Mouse (Mus musculus): Measurements from ENCODE around the gene Birc2. TPM values are rescaled to one million over a fixed set of nuclear protein-coding genes. Genes with fewer than 3 reads are reported as not detected.

Birc2 gene
- 14.2 and 14.4 TPM in 2 replicates for polyA plus RNA-seq (2015; fragmentation: Nextera tagmentation; extraction: Ambion mirVana)

DNA sequence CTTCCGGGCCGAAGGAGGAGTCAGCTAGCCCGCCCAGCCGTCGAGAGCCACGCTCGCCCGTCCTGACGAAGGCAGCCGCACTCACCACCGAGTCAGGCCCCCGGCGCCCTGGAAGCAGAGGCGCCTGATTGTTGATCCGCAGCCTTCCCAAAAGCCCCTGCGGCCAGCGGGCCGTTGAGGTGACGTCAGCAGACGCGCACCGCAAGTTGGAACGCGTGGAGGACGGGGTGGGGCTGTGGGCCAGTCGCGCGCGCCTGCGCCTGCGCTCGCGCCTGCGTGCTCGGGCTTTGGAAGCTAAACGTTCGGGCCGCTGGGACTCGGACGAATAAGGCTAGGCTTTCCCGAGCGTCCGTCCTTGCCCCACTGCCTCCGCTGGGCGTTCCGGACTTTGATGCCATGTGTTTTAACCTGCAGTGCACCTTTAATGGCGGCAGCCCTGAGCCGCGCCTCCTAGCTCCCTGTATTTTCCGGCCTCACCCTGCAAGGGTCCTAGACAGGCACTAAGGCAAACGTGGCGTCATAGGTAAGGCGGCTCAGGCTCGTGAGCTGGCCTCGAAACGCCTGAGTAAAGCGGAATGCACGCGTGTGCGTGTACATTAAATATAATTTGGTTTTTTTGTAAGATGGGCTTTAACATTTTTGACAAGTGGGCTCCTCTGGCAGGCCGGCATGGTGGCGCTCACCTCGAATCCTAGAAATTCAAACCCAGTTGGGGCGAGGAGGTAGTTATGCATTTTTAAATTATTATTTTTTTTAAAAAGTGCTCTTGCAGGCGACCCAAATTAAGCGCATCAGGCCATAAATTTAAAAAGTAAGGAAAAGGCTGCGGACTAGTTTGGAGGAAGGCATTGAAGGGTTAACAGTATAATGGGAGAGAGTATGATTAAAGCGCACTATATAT, at the start of gene Birc2:
Gene Birc2 (minus strand): TSS at position 160 of the 901 bp plus-strand sequence.
- under 1% methylated on average over 68 of the region's 68 CpGs for WGBS (ENCODE audit: insufficient replicate concordance)
- peak; percentile 96 for ATAC-seq (ENCODE audit: low read depth)
- peak within 1 kb of the TSS; percentile 72 for H3K4me3 ChIP-seq (ENCODE audit: low read depth, low read length)

DNA sequence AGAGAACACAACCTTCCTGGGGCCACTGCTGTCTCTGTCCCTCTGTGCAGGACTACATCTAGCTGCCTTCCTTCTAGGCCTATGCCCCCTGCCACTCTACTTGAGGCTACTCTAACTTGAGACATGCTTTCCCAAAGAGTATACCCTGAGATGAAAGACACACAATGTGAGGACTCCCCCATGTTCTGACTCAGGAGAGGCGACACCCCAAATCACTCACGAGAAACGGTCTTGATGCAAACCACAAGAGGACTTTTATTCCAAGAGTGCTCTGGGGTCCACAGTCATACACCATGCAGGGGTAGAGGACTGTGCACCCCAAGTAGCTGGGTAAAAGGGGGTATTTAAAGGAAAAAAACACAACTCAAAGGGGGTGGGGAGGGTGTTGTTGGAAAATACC, 47.5 kb upstream of the Birc2 start:
- no peak overlapping the region for H3K9ac ChIP-seq (ENCODE audit: low read depth, low read length)
- 0 out of 2 replicates have a peak, but pooled peaks cover 2% of the 10 kb centered on the region for H3K9me3 ChIP-seq (replicated peaks; ENCODE audit: control insufficient read depth, low read length)
- WGBS (ENCODE audit: insufficient replicate concordance) = 78% methylated on average over 3 of the region's 3 CpGs
- H3K4me2 ChIP-seq (ENCODE audit: low read depth, low read length) = no peak overlapping the region
- no peaks in the 10 kb centered on the region for H3K4me1 ChIP-seq (ENCODE audit: control insufficient read depth, low read depth, low read length)
- no peak for ATAC-seq (ENCODE audit: low read depth)
- H3K27ac ChIP-seq (ENCODE audit: low read length) = no peak overlapping the region
- H3K36me3 ChIP-seq (ENCODE audit: control insufficient read depth, insufficient read depth) = no peaks in the 10 kb centered on the region
- H3K27me3 ChIP-seq (ENCODE audit: control insufficient read depth, insufficient read depth, low read depth, low read length) = no peaks in the 10 kb centered on the region
- no peak overlapping the region for H3K4me3 ChIP-seq (ENCODE audit: low read depth, low read length)

More for the DNA sequence above, at the start of gene Birc2:
- H3K27me3 ChIP-seq (ENCODE audit: control insufficient read depth, insufficient read depth, low read depth, low read length) = no peaks in the 10 kb centered on the region
- H3K4me1 ChIP-seq (ENCODE audit: control insufficient read depth, low read depth, low read length) = peaks cover 9% of the 10 kb centered on the region
- no peaks in the 10 kb centered on the region for H3K36me3 ChIP-seq (ENCODE audit: control insufficient read depth, insufficient read depth)
- no peaks in the 10 kb centered on the region for H3K9me3 ChIP-seq (replicated peaks; ENCODE audit: control insufficient read depth, low read length)
- H3K9ac ChIP-seq (ENCODE audit: low read depth, low read length) = peak within 1 kb of the TSS; percentile 91
- H3K27ac ChIP-seq (ENCODE audit: low read length) = peak within 1 kb of the TSS; percentile 99
- peak within 1 kb of the TSS; percentile 91 for H3K4me2 ChIP-seq (ENCODE audit: low read depth, low read length)

DNA sequence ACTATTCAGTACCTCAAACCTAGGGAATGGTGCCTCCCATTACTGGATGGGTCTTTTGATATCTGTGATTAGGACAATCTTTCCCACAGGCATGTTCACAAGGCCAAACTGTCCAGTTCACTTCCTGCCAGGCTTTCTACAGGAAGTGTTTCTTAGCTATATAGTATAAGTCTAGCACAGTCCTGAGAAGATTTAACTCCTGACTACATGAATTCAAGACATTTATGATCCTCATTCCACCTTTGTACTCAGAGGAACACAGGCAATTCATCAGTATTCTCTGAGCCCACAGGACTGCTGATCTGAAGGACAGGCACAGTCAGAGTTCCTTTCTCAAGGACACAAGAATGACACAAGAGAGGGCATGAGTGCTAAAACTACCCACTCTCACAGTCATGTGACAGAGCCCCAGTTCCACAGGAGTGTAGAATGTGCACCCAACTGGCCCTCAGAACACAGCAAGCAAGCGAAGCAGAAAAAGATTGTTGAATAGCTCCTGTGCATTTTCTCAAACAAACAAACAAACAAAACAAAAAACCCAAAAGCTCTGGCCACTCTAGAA, 45.5 kb upstream of the Birc2 start:
- H3K9ac ChIP-seq (ENCODE audit: low read depth, low read length) = no peak overlapping the region
- WGBS (ENCODE audit: insufficient replicate concordance) = 72% methylated on average over 1 of the region's 1 CpGs
- no peaks in the 10 kb centered on the region for H3K27me3 ChIP-seq (ENCODE audit: control insufficient read depth, insufficient read depth, low read depth, low read length)
- ATAC-seq (ENCODE audit: low read depth) = no peak
- H3K4me3 ChIP-seq (ENCODE audit: low read depth, low read length) = no peak overlapping the region
- H3K9me3 ChIP-seq (replicated peaks; ENCODE audit: control insufficient read depth, low read length) = 0 out of 2 replicates have a peak, but pooled peaks cover 2% of the 10 kb centered on the region
- no peaks in the 10 kb centered on the region for H3K36me3 ChIP-seq (ENCODE audit: control insufficient read depth, insufficient read depth)
- no peak overlapping the region for H3K27ac ChIP-seq (ENCODE audit: low read length)
- no peaks in the 10 kb centered on the region for H3K4me1 ChIP-seq (ENCODE audit: control insufficient read depth, low read depth, low read length)
- no peak overlapping the region for H3K4me2 ChIP-seq (ENCODE audit: low read depth, low read length)

DNA sequence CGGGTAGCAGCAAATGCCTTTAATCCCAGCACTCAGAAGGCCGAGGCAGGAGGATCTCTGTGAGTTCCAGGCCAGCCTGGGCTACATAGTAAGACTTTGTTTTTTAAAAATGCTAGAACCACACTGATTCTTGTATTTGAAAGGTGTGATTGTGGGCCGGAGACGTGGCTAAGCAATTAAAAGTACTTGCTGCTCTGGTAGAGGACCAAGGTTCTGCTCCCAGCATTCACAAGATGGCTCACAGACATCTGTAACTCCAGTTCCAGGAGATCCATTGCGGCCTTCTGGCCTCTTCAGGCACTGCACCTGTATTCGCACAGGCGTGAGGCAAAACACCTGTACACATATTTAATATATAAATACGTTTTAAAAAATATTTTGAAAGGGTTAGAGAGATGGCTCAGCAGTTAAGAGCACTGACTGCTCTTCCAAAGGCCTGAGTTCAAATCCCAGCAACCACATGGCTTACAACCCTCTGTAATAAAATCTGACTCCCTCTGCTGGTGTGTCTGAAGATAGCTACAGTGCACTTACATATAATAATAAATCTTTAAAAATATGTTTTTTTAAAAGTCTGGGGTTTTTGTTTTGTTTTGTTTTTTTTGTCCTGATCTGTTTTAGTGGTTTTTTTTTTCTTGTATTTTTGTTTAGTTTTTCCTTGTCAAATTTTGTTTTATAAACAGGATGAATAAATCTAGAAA, 36.8 kb upstream of the Birc2 start:
- Histone ChIP-seq H3K9ac (ENCODE audit: low read depth, low read length) (no peak overlapping the region; the same call in 1 of the 2 replicates), H3K27me3 (ENCODE audit: control insufficient read depth, insufficient read depth, low read depth, low read length) (no peaks in the 10 kb centered on the region), H3K4me1 (ENCODE audit: control insufficient read depth, low read depth, low read length) (peaks cover 18% of the 10 kb centered on the region), H3K4me2 (ENCODE audit: low read depth, low read length) (peak overlapping the region; percentile 80), H3K27ac (ENCODE audit: low read length) (peak overlapping the region; percentile 87), H3K9me3 (replicated peaks; ENCODE audit: control insufficient read depth, low read length) (no peaks in the 10 kb centered on the region), H3K4me3 (ENCODE audit: low read depth, low read length) (peak overlapping the region; percentile 68), H3K36me3 (ENCODE audit: control insufficient read depth, insufficient read depth) (no peaks in the 10 kb centered on the region)
- WGBS (ENCODE audit: insufficient replicate concordance) = 74% methylated on average over 8 of the region's 8 CpGs
- ATAC-seq (ENCODE audit: low read depth) = no peak

DNA sequence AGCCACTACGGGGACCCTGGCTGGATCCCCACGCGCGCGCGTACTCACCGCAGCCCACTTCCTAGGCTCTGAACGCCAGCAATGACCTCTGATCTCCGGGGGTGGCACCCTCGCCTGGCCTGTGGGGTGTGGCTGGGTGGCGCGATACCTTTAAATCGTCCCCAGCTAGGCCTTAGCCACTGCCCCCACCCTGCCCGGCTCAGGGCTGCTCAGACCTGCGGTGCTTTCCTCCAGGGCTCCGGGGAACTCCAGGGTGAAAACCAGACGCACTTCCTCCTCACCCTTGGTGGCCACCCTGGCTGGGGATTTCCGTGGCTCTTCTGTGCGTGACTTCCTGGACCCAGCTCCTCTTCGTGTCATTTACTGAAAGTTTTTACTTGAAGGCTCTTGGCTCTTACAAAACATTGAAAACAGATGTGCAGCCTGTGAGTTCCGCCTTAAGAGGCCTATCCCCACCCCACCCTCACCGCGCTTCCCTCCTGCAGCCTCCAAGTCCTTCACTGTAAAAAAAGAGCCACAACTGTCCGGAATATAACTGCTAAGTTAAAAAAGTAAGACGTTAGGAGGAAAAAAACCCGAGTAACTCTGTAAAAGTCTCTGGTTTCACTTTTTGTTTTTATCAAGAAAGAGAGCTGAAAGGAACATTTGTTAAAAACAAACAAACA, 36.0 kb upstream of the Birc2 start, which contains the start of gene Birc3:
Gene Birc3 (minus strand): TSS at position 412 of the 665 bp plus-strand sequence.
- Histone ChIP-seq H3K4me1 (ENCODE audit: control insufficient read depth, low read depth, low read length) (peaks cover 18% of the 10 kb centered on the region), H3K9ac (ENCODE audit: low read depth, low read length) (peak within 1 kb of the TSS; percentile 74), H3K27ac (ENCODE audit: low read length) (peak within 1 kb of the TSS; percentile 87), H3K27me3 (ENCODE audit: control insufficient read depth, insufficient read depth, low read depth, low read length) (no peaks in the 10 kb centered on the region), H3K9me3 (replicated peaks; ENCODE audit: control insufficient read depth, low read length) (no peaks in the 10 kb centered on the region), H3K4me2 (ENCODE audit: low read depth, low read length) (peak within 1 kb of the TSS; percentile 80), H3K36me3 (ENCODE audit: control insufficient read depth, insufficient read depth) (no peaks in the 10 kb centered on the region), H3K4me3 (ENCODE audit: low read depth, low read length) (peak within 1 kb of the TSS; percentile 68)
- under 1% methylated on average over 26 of the region's 26 CpGs for WGBS (ENCODE audit: insufficient replicate concordance)
- peak; percentile 96 for ATAC-seq (ENCODE audit: low read depth)

DNA sequence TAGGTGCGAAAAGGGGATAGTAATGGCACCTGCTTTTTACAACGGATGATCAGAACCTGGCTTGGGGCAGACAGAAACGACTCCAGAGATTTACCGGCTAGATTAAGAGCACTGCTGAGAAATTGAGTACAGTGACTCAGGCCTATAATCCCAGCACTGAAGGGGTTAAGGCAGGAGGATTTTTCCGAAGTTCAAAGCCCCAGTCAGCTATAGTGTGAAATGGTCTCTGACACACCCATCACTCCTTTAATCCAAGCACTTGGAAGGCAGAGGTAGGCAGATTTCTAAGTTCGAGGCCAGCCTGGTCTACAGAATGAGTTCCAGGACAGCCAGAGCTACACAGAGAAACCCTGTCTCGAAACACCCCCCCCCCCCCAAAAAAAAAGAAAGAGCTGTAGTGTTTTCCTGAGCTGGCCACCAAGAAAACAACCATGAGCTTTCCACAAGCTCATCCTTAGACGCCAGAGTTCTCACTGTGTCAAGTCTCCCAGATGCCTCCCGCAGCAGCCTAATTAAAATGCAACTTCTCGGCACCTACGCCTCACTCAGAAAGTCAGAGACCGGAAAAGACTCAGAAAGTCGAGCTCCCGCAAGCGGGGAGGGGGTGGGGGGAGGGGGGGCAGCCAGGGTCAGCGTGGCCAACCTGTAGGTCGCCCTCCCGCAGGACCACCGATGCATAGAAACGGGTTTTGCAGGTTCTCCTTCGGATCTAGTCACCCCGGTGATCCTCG, 35.3 kb upstream of the Birc2 start:
- WGBS (ENCODE audit: insufficient replicate concordance) = 12% methylated on average over 22 of the region's 23 CpGs
- Histone ChIP-seq H3K27ac (ENCODE audit: low read length) (peak overlapping the region; percentile 87), H3K4me3 (ENCODE audit: low read depth, low read length) (peak overlapping the region; percentile 68), H3K9ac (ENCODE audit: low read depth, low read length) (peak overlapping the region; percentile 74), H3K4me2 (ENCODE audit: low read depth, low read length) (peak overlapping the region; percentile 80), H3K36me3 (ENCODE audit: control insufficient read depth, insufficient read depth) (no peaks in the 10 kb centered on the region), H3K9me3 (replicated peaks; ENCODE audit: control insufficient read depth, low read length) (no peaks in the 10 kb centered on the region), H3K27me3 (ENCODE audit: control insufficient read depth, insufficient read depth, low read depth, low read length) (no peaks in the 10 kb centered on the region), H3K4me1 (ENCODE audit: control insufficient read depth, low read depth, low read length) (peaks cover 18% of the 10 kb centered on the region)
- peak; percentile 14 for ATAC-seq (ENCODE audit: low read depth)

DNA sequence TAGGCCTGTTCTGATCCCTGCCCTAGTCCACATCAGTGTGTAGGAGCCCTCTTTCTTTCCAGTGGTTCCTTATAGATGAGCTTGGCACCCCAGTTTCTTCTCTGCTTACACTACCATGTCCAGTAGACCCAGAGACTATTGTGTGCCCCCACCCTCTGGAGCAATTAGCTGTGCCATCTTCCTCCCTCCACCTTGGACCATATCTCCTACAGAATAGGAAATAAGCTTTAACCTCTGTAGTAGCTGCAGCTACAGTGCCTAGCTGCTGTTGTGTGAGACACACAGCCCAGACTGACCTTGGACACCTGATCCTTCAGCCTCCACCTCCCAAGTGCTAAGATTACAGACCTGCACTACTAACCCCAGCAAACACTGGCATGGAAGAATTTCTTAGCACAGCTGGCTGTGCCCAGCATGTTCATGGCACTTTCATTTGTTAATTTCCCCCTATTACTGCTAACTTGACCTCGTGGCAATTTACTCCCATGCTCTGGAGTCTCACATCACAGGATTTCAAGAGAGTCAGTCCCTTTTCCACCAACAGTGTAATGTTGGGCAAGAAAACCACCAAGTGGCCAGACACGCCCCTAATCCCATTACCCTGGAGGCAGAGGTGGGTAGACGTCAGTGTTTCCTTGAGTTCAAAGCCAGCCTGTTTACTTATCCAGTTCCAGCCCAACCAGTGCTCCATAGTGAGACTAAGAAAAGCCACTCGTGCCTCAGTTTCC, 34.6 kb upstream of the Birc2 start:
- peak overlapping the region; percentile 80 for H3K4me2 ChIP-seq (ENCODE audit: low read depth, low read length)
- ATAC-seq (ENCODE audit: low read depth) = no peak
- 0 out of 2 replicates have a peak overlapping the region, but pooled peaks have one; percentile 74 for H3K9ac ChIP-seq (ENCODE audit: low read depth, low read length)
- H3K9me3 ChIP-seq (replicated peaks; ENCODE audit: control insufficient read depth, low read length) = no peaks in the 10 kb centered on the region
- H3K36me3 ChIP-seq (ENCODE audit: control insufficient read depth, insufficient read depth) = no peaks in the 10 kb centered on the region
- peak overlapping the region; percentile 68 for H3K4me3 ChIP-seq (ENCODE audit: low read depth, low read length)
- 47% methylated on average over 4 of the region's 4 CpGs for WGBS (ENCODE audit: insufficient replicate concordance)
- peaks cover 18% of the 10 kb centered on the region for H3K4me1 ChIP-seq (ENCODE audit: control insufficient read depth, low read depth, low read length)
- H3K27me3 ChIP-seq (ENCODE audit: control insufficient read depth, insufficient read depth, low read depth, low read length) = no peaks in the 10 kb centered on the region
- peak overlapping the region; percentile 17; the same call in 1 of the 2 replicates for H3K27ac ChIP-seq (ENCODE audit: low read length)

Data from liver, embryonic 16.5 days (tissue).